Mouse (Mus musculus): ENCODE results near the gene Cacna1c. TPM values are rescaled to one million over a fixed set of nuclear protein-coding genes. Genes with fewer than 3 reads are reported as not detected.

Gene Cacna1c
- polyA plus RNA-seq, 1 experiment from 2014 or later = 4.8 TPM

GRCm38 (mm10) chr6:119078912-119079311, 117.3 kb downstream of the Cacna1c start:
- H3K4me1 ChIP-seq (ENCODE audit: insufficient read depth, low read depth, low read length) = no peaks in the 10 kb centered on the region; the same call in 1 of the 2 replicates
- TF ChIP-seq CTCF (IDR thresholded peaks at IDR 0.05) = no peak
- no peak for TF ChIP-seq EP300 (IDR thresholded peaks at IDR 0.05)

GRCm38 (mm10) chr6:119077231-119077630, 119.0 kb downstream of the Cacna1c start:
- WGBS = 92% methylated on average over 6 of the region's 6 CpGs
- ATAC-seq (no peak), DNase-seq (ENCODE audit: low spot score) (no peak)
- Histone ChIP-seq H3K27ac (ENCODE audit: low read length) (no peak overlapping the region), H3K36me3 (ENCODE audit: insufficient read depth, low read length) (no peaks in the 10 kb centered on the region), H3K9ac (replicated peaks; ENCODE audit: low read depth) (no peak overlapping the region), H3K4me3 (ENCODE audit: low read depth, low read length) (no peak overlapping the region), H3K4me2 (replicated peaks; ENCODE audit: low read depth, low read length) (no peak overlapping the region), H3K27me3 (replicated peaks; ENCODE audit: insufficient read depth, low read length) (no peaks in the 10 kb centered on the region), H3K9me3 (ENCODE audit: low read length) (no peaks in the 10 kb centered on the region), H3K4me1 (ENCODE audit: insufficient read depth, low read depth, low read length) (no peaks in the 10 kb centered on the region)
- TF ChIP-seq EP300 (IDR thresholded peaks at IDR 0.05) = no peak
- no peak for TF ChIP-seq CTCF (IDR thresholded peaks at IDR 0.05)

More at GRCm38 (mm10) chr6:119078912-119079311, 117.3 kb downstream of the Cacna1c start:
- no peaks in the 10 kb centered on the region for H3K27me3 ChIP-seq (replicated peaks; ENCODE audit: insufficient read depth, low read length)
- ATAC-seq = no peak
- WGBS = 56% methylated on average over 9 of the region's 9 CpGs
- no peak overlapping the region for H3K4me3 ChIP-seq (ENCODE audit: low read depth, low read length)
- H3K4me2 ChIP-seq (replicated peaks; ENCODE audit: low read depth, low read length) = no peak overlapping the region
- H3K9ac ChIP-seq (replicated peaks; ENCODE audit: low read depth) = no peak overlapping the region
- H3K9me3 ChIP-seq (ENCODE audit: low read length) = no peaks in the 10 kb centered on the region
- H3K27ac ChIP-seq (ENCODE audit: low read length) = no peak overlapping the region
- no peaks in the 10 kb centered on the region for H3K36me3 ChIP-seq (ENCODE audit: insufficient read depth, low read length)
- no peak for DNase-seq (ENCODE audit: low spot score)

DNA sequence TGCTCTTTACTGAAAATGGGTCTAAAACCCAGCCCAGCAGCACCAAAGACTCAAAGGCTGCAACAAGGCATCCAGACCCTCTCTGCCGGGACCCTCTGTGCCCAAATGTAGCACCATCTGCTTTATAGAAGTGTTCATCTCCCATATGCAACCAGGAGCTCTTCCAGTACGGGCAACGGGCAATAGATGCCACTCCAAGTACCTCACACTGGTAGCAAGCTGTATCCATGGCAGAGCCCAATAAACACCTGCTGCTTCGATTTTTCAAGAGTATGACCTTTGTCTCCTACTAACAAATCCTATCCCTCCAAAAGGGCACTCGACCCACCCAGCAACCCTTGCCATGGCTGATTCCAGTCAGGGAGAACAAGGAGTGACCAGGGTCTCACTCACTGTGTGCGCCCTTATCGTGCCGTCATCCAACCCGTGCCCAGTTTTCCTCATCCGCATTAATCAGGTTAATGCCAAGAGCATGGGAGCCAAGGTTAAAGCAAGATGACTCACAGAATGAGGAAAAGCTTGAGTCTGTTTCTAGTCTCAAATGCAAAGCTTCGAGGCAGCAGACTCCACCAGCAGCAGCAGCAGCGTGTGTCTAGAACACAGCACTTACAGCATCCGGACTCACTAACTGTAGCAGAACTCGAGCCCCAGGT, 122.7 kb downstream of the Cacna1c start:
- TF ChIP-seq EP300 (IDR thresholded peaks at IDR 0.05) (no peak), CTCF (IDR thresholded peaks at IDR 0.05) (no peak)
- Histone ChIP-seq H3K9ac (replicated peaks; ENCODE audit: low read depth) (no peak overlapping the region), H3K27ac (ENCODE audit: low read length) (no peak overlapping the region), H3K4me2 (replicated peaks; ENCODE audit: low read depth, low read length) (no peak overlapping the region), H3K4me1 (ENCODE audit: insufficient read depth, low read depth, low read length) (no peaks in the 10 kb centered on the region), H3K4me3 (ENCODE audit: low read depth, low read length) (no peak overlapping the region), H3K9me3 (ENCODE audit: low read length) (no peaks in the 10 kb centered on the region), H3K36me3 (ENCODE audit: insufficient read depth, low read length) (no peaks in the 10 kb centered on the region), H3K27me3 (replicated peaks; ENCODE audit: insufficient read depth, low read length) (no peaks in the 10 kb centered on the region)
- DNase-seq (ENCODE audit: low spot score) (no peak), ATAC-seq (no peak)
- WGBS = 88% methylated on average over 14 of the region's 14 CpGs

DNA sequence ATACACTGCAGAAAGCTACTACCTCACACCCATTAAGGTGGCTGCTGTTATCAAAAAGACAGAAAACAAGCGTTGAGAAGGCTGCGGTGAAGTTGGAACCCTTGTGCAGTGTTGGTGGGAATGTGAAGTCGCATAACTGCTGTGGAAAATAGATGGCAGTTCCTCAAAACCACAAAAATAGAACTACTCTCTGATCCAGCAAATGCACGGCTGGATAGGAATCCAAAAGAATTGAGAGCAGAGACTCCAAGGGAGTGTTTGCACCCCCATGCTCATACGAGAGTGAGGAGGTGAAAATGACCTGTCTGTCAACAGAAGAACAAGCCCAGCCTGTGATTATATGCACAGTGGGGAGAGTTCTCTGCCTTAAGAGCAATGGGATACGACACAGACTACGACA, 123.4 kb downstream of the Cacna1c start:
- no peak overlapping the region for H3K4me3 ChIP-seq (ENCODE audit: low read depth, low read length)
- H3K27me3 ChIP-seq (replicated peaks; ENCODE audit: insufficient read depth, low read length) = no peaks in the 10 kb centered on the region

DNA sequence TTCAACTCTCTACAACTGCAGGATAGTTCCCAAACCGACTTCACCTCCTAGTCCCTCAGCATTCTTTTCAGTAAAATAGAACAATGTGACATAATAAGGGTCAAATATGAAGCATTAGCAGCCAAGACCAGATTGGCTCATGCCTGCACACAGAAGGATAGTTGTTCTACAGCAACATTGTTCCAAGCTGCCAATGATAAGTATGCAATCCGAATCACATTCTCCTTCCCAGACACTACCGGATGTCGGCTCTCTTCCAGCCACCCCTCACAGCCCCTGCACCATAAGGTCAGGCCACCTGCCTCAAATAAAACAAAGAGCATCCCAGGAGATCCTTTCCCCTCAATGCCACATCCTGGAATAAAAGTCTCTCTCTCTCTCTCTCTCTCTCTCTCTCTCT, 125.4 kb downstream of the Cacna1c start:
- ATAC-seq = no peak

More for the DNA sequence above, 123.4 kb downstream of the Cacna1c start:
- no peak overlapping the region for H3K4me2 ChIP-seq (replicated peaks; ENCODE audit: low read depth, low read length)
- ATAC-seq (no peak), DNase-seq (ENCODE audit: low spot score) (no peak)
- no peak overlapping the region for H3K9ac ChIP-seq (replicated peaks; ENCODE audit: low read depth)
- H3K9me3 ChIP-seq (ENCODE audit: low read length) = no peaks in the 10 kb centered on the region
- no peaks in the 10 kb centered on the region for H3K36me3 ChIP-seq (ENCODE audit: insufficient read depth, low read length)
- no peak overlapping the region for H3K27ac ChIP-seq (ENCODE audit: low read length)
- WGBS = 49% methylated on average over 7 of the region's 7 CpGs
- no peak for TF ChIP-seq EP300 (IDR thresholded peaks at IDR 0.05)
- no peak for TF ChIP-seq CTCF (IDR thresholded peaks at IDR 0.05)
- no peaks in the 10 kb centered on the region for H3K4me1 ChIP-seq (ENCODE audit: insufficient read depth, low read depth, low read length)

DNA sequence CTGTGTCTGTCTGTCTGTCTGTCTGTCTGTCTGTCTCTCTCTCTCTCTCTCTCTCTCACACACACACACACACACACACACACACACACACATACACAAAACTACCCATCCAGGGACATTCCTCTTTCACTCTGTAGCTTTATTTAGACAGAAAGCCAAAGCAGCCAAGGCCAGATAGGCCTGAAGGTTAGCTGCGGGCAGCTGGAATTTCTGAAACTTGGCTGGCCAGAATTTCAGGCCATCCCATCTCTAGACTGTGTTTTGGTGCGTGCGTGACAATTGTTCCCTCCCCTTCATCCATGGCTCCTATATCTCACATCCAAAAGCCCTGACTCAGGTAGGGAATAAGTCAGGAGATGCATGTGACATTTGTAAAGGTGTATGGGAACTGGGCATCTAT, 125.9 kb downstream of the Cacna1c start:
- Histone ChIP-seq H3K4me2 (replicated peaks; ENCODE audit: low read depth, low read length) (no peak overlapping the region), H3K4me1 (ENCODE audit: insufficient read depth, low read depth, low read length) (no peaks in the 10 kb centered on the region), H3K27me3 (replicated peaks; ENCODE audit: insufficient read depth, low read length) (no peaks in the 10 kb centered on the region), H3K9me3 (ENCODE audit: low read length) (no peaks in the 10 kb centered on the region), H3K36me3 (ENCODE audit: insufficient read depth, low read length) (no peaks in the 10 kb centered on the region), H3K27ac (ENCODE audit: low read length) (no peak overlapping the region), H3K4me3 (ENCODE audit: low read depth, low read length) (no peak overlapping the region), H3K9ac (replicated peaks; ENCODE audit: low read depth) (no peak overlapping the region)
- 77% methylated on average over 3 of the region's 3 CpGs for WGBS
- TF ChIP-seq CTCF (IDR thresholded peaks at IDR 0.05) = no peak
- no peak for TF ChIP-seq EP300 (IDR thresholded peaks at IDR 0.05)
- no peak for DNase-seq (ENCODE audit: low spot score)
- ATAC-seq = no peak; the same call in 1 of the 2 replicates

More for the DNA sequence above, 125.4 kb downstream of the Cacna1c start:
- H3K9me3 ChIP-seq (ENCODE audit: low read length) = no peaks in the 10 kb centered on the region
- no peak for DNase-seq (ENCODE audit: low spot score)
- no peak overlapping the region for H3K27ac ChIP-seq (ENCODE audit: low read length)
- H3K4me1 ChIP-seq (ENCODE audit: insufficient read depth, low read depth, low read length) = no peaks in the 10 kb centered on the region
- no peaks in the 10 kb centered on the region for H3K27me3 ChIP-seq (replicated peaks; ENCODE audit: insufficient read depth, low read length)
- no peaks in the 10 kb centered on the region for H3K36me3 ChIP-seq (ENCODE audit: insufficient read depth, low read length)
- TF ChIP-seq EP300 (IDR thresholded peaks at IDR 0.05) (no peak), CTCF (IDR thresholded peaks at IDR 0.05) (no peak)
- WGBS = 61% methylated on average over 4 of the region's 4 CpGs
- H3K9ac ChIP-seq (replicated peaks; ENCODE audit: low read depth) = no peak overlapping the region
- no peak overlapping the region for H3K4me3 ChIP-seq (ENCODE audit: low read depth, low read length)
- H3K4me2 ChIP-seq (replicated peaks; ENCODE audit: low read depth, low read length) = no peak overlapping the region

Measured in lung, postnatal 0 days (tissue).